Mouse (Mus musculus) small intestine, adult 2 months (tissue): ENCODE results near the gene Cstf1.
A peak's percentile ranks its signal among the peaks of the same experiment; 100 is the strongest.

Experiments used
- CTCF ChIP-seq: fragments of 200-500 bp; IDR thresholded peaks from 2 replicates; pipeline ENCODE4 v1.5.1; 2012; ENCODE audit warnings: low read depth, mild to moderate bottlenecking, control low read depth, inconsistent platforms, low read length, moderate library complexity, mixed read lengths; ENCODE audit not compliant: insufficient replicate concordance, insufficient read length; ENCODE audit errors: extremely low read depth
- POLR2A ChIP-seq: fragments of 200-500 bp; IDR thresholded peaks from 2 replicates; pipeline ENCODE4 v1.6.1; 2012; ENCODE audit warnings: low read depth, mild to moderate bottlenecking, control low read depth, inconsistent platforms, low read length, moderate library complexity

DNA sequence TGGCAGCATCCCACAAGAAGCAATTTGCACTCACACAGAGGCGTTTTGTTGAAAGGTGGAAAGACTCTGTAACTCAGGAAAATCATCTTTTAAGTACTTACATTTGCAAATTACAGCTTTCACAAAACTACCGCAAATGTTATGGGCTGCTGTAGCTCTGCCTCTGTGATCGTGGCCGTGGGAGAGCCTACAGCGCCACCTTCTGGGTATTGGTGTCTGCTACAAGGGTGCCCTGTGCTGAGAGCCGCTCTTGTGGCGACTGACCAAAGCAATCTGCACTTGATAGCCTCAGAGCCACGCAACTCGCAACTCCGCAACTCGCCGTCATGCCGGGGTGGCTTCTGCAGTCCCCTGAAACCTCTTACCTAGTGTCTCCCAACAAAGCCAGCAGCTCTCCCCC is 41.3 kb upstream of the Cstf1 start:
- TF ChIP-seq CTCF = peak; percentile 42; the same call in 1 of the 2 replicates
- no peak for TF ChIP-seq POLR2A
